In the genomic region with DNA sequence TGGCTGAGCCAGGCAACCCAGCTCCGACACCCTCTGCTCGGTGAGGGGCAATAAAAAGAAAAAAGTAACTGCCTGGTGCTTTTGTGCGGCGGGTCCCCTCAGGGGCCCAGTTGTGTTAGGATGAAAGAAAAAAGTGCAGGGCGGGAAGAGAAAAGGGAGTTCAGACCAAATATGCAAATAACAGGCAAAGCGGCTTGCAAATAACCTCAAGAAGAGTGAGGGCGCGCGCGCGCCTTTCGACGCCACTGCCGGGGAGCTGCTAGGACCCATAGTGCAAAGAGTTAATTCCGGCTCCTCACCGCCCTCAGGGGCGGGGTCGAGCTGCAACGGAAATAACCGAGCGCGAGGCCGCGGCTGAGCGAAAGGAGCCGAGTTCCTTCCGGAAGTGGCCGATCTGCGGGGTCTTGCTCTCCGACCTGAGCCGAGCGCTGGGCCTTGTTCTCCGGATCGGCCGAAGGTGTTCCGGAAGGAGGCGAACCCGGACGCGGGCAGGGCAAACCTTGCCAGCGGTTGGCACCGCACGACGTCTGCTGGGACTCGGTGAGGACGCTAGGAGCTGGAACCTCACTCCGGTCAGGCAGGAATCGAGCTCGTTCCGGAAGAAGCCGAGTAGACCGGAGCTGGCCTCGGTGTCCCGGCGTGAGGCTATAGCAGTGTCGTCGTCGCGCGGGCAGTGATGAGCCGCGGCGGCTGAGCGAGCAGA, we compare ENCODE assay signal across 8 mouse cellular contexts. TPM values are rescaled to one million over a fixed set of nuclear protein-coding genes. Genes with fewer than 3 reads are reported as not detected.
DNase-seq lines count a peak whose midpoint lies in the region; ATAC-seq lines count a peak whose summit lies in the region.

Mta2 (plus strand) TSS at position 361 of the 703 bp plus-strand sequence.

- H3K9ac ChIP-seq in intestine, embryonic 14.5 days (ENCODE audit: low read length): peak within 1 kb of the TSS; percentile 99

- no peaks in the 10 kb centered on the region for H3K9me3 ChIP-seq in intestine, embryonic 14.5 days (ENCODE audit: control insufficient read depth, low read length)

- H3K4me2 ChIP-seq in intestine, embryonic 14.5 days (ENCODE audit: low read length): peak within 1 kb of the TSS; percentile 75

- peak; percentile 91 for ATAC-seq in intestine, embryonic 14.5 days (replicated peaks; ENCODE audit: low FRiP score, low TSS enrichment, low read depth)

- H3K4me3 ChIP-seq in intestine, embryonic 14.5 days (ENCODE audit: low read depth, low read length): peak within 1 kb of the TSS; percentile 98

- peaks cover 48% of the 10 kb centered on the region for H3K36me3 ChIP-seq in intestine, embryonic 14.5 days (ENCODE audit: control insufficient read depth, insufficient read depth, low read length)

- peaks cover 26% of the 10 kb centered on the region for H3K4me1 ChIP-seq in intestine, embryonic 14.5 days (replicated peaks; ENCODE audit: control insufficient read depth, insufficient read depth, low read length)

- H3K27me3 ChIP-seq in intestine, embryonic 14.5 days (replicated peaks; ENCODE audit: control insufficient read depth, insufficient read depth, low read length): no peaks in the 10 kb centered on the region

- H3K27ac ChIP-seq in intestine, embryonic 14.5 days (ENCODE audit: low read depth): peak within 1 kb of the TSS; percentile 98

- DNase-seq in adrenal gland, adult 18-20 months (ENCODE audit: low spot score in 2 of 2): peak; percentile 91 to 92
- peak; percentile 99 for DNase-seq in embryo, embryonic 11 days
- DNase-seq in gastrocnemius, postnatal 25 days: peak; percentile 97
- peak; percentile 97 for DNase-seq in intestine, embryonic 14.5 days (ENCODE audit: low spot score)
- peak; percentile 95 to 96 for DNase-seq in left cerebral cortex, postnatal 14 days (ENCODE audit: low spot score in 2 of 2)
- DNase-seq in mesoderm, embryonic 11.5 days (ENCODE audit: low read depth, low spot score): peak; percentile 98
- peak; percentile 89 to 90 for DNase-seq in right cerebral cortex, postnatal 36 days (ENCODE audit: low spot score in 2 of 2)
- peak; percentile 97 for DNase-seq in yolk sac, embryonic 10.5 days (ENCODE audit: low spot score)

- under 1% methylated on average over 64 of the region's 64 CpGs for WGBS in intestine, embryonic 14.5 days

- intact Hi-C loops in left cerebral cortex, postnatal 14 days (cut with DNase I): no loop called here

RNA-seq across cellular contexts. Expression of gene Mta2, which starts in this region (rescaled TPM):
- total RNA-seq in adrenal gland, adult 18-20 months (2021): 10 to 100 TPM; 81.1 to 89.8 TPM
- total RNA-seq in gastrocnemius, postnatal 25 days (2021): 10 to 100 TPM; 19.5 to 21.9 TPM
- 40.3 and 40.7 TPM in 2 replicates for polyA plus RNA-seq in intestine, embryonic 14.5 days (2014; fragmentation: Nextera tagmentation; extraction: Ambion mirVana)
- 10 to 100 TPM; 48.6 to 50.3 TPM for total RNA-seq in left cerebral cortex, postnatal 14 days (2021)

Comparison
In these comparisons a context has a peak if more than half of its experiments do, and no peak if none do; other contexts are left out.
1. Peak in every context shown above with its lines: DNase-seq, ATAC-seq, H3K4me3 ChIP-seq and H3K27ac ChIP-seq.